Mouse (Mus musculus) neural tube, embryonic 12.5 days (tissue): Measurements from ENCODE around the gene Megf6. TPM values are rescaled to one million over a fixed set of nuclear protein-coding genes. Genes with fewer than 3 reads are reported as not detected.

Experiments used
- ATAC-seq: fragments of 200-750 bp; cut with Nextera tagmentation; 2 replicates; pipeline ENCODE4 v1.8.0; 2017; ENCODE audit warnings: low read depth, mild to moderate bottlenecking, moderate TSS enrichment, moderate library complexity; ENCODE audit not compliant: low FRiP score
- H3K27ac ChIP-seq: fragments of 300-500 bp; sonication (generic); 2 replicates; pipeline ENCODE4 v1.5.1; 2016
- H3K27me3 ChIP-seq: fragments of 300-500 bp; sonication (generic); replicated peaks from 2 replicates; pipeline ENCODE4 v1.6.1; 2016; ENCODE audit warnings: mild to moderate bottlenecking
- H3K36me3 ChIP-seq: fragments of 300-500 bp; sonication (generic); 2 replicates; pipeline ENCODE4 v1.6.1; 2016; ENCODE audit warnings: mild to moderate bottlenecking
- H3K4me1 ChIP-seq: fragments of 300-500 bp; sonication (generic); 2 replicates; pipeline ENCODE4 v1.6.1; 2016
- H3K4me2 ChIP-seq: fragments of 300-500 bp; sonication (generic); replicated peaks from 2 replicates; pipeline ENCODE4 v1.6.1; 2016; ENCODE audit warnings: mild to moderate bottlenecking
- H3K4me3 ChIP-seq: fragments of 300-500 bp; sonication (generic); 2 replicates; pipeline ENCODE4 v1.5.1; 2016
- H3K9ac ChIP-seq: fragments of 300-500 bp; sonication (generic); 2 replicates; pipeline ENCODE4 v1.6.1; 2016; ENCODE audit warnings: mild to moderate bottlenecking
- H3K9me3 ChIP-seq: fragments of 300-500 bp; sonication (generic); 2 replicates; pipeline ENCODE4 v1.6.1; 2016; ENCODE audit warnings: mild to moderate bottlenecking
- WGBS: fragments of 180-500 bp; shearing (Covaris S2); methylation state at CpG from one replicate; pipeline ENCODE4 v1.1.7; 2016; 5-methylcytosine and 5-hydroxymethylcytosine counted together
- polyA plus RNA-seq: library from polyadenylated mRNA; unstranded; fragments of >200 nt; fragmentation: Nextera tagmentation; extraction: Ambion mirVana; gene quantifications from 2 replicates; pipeline ENCODE4 v1.2.1, GENCODE M21; 2016

Gene Megf6
- polyA plus RNA-seq, 1 experiment from 2014 or later, result 17.7 TPM

- Histone ChIP-seq H3K9me3 (no peaks in the 10 kb centered on the region), H3K9ac (no peak overlapping the region), H3K4me2 (no peak overlapping the region), H3K36me3 (peaks cover 11% of the 10 kb centered on the region; the same call in 1 of the 2 replicates), H3K4me3 (no peak overlapping the region), H3K27ac (no peak overlapping the region), H3K27me3 (no peaks in the 10 kb centered on the region), H3K4me1 (no peaks in the 10 kb centered on the region)
- ATAC-seq, result no peak
- WGBS, result 65% methylated on average over 3 of the region's 3 CpGs
Observed at GRCm38 (mm10) chr4:154273000-154273399, 102.5 kb downstream of the Megf6 start.

GRCm38 (mm10) chr4:154279481-154279880 is 109.0 kb downstream of the Megf6 start:
- H3K4me3 ChIP-seq, result no peak overlapping the region
- H3K9ac ChIP-seq, result no peak overlapping the region
- no peak overlapping the region for H3K27ac ChIP-seq
- no peaks in the 10 kb centered on the region for H3K4me1 ChIP-seq
- H3K36me3 ChIP-seq, result no peaks in the 10 kb centered on the region
- H3K9me3 ChIP-seq, result no peaks in the 10 kb centered on the region
- no peaks in the 10 kb centered on the region for H3K27me3 ChIP-seq
- no peak overlapping the region for H3K4me2 ChIP-seq
- WGBS, result 89% methylated on average over 9 of the region's 9 CpGs
- ATAC-seq, result no peak

- ATAC-seq, result no peak
- no peaks in the 10 kb centered on the region for H3K9me3 ChIP-seq
- H3K27me3 ChIP-seq, result no peaks in the 10 kb centered on the region
- no peaks in the 10 kb centered on the region for H3K4me1 ChIP-seq
- H3K4me3 ChIP-seq, result no peak overlapping the region
- H3K27ac ChIP-seq, result no peak overlapping the region
- WGBS, result 70% methylated on average over 7 of the region's 7 CpGs
- H3K9ac ChIP-seq, result no peak overlapping the region
- H3K4me2 ChIP-seq, result no peak overlapping the region
- H3K36me3 ChIP-seq, result no peaks in the 10 kb centered on the region
Observed at GRCm38 (mm10) chr4:154283671-154284070, 113.1 kb downstream of the Megf6 start.

- H3K36me3 ChIP-seq, result no peaks in the 10 kb centered on the region
- H3K4me1 ChIP-seq, result peaks cover 9% of the 10 kb centered on the region
- WGBS, result 68% methylated on average over 4 of the region's 4 CpGs
- ATAC-seq, result no peak
- H3K9ac ChIP-seq, result no peak overlapping the region
- H3K9me3 ChIP-seq, result no peaks in the 10 kb centered on the region
- no peak overlapping the region for H3K4me2 ChIP-seq
- H3K27ac ChIP-seq, result no peak overlapping the region
- H3K4me3 ChIP-seq, result no peak overlapping the region
- peaks cover 15% of the 10 kb centered on the region for H3K27me3 ChIP-seq
Observed at GRCm38 (mm10) chr4:154293735-154294201, 123.2 kb downstream of the Megf6 start.

GRCm38 (mm10) chr4:154294262-154294731 is 123.8 kb downstream of the Megf6 start:
- Histone ChIP-seq H3K27me3 (peaks cover 20% of the 10 kb centered on the region), H3K9me3 (no peaks in the 10 kb centered on the region), H3K4me3 (no peak overlapping the region), H3K36me3 (no peaks in the 10 kb centered on the region), H3K27ac (no peak overlapping the region), H3K4me1 (peaks cover 9% of the 10 kb centered on the region), H3K4me2 (no peak overlapping the region), H3K9ac (0 out of 2 replicates have a peak overlapping the region, but pooled peaks have one; percentile 9)
- 37% methylated on average over 8 of the region's 8 CpGs for WGBS
- ATAC-seq, result no peak

GRCm38 (mm10) chr4:154297761-154298160 is 127.2 kb downstream of the Megf6 start:
- H3K27ac ChIP-seq, result no peak overlapping the region
- H3K4me2 ChIP-seq, result no peak overlapping the region
- H3K9ac ChIP-seq, result no peak overlapping the region
- no peak for ATAC-seq
- WGBS, result 37% methylated on average over 9 of the region's 9 CpGs
- H3K4me1 ChIP-seq, result peaks cover 16% of the 10 kb centered on the region
- no peaks in the 10 kb centered on the region for H3K36me3 ChIP-seq
- H3K4me3 ChIP-seq, result no peak overlapping the region
- H3K27me3 ChIP-seq, result peaks cover 43% of the 10 kb centered on the region
- H3K9me3 ChIP-seq, result no peaks in the 10 kb centered on the region

- under 1% methylated on average over 65 of the region's 66 CpGs for WGBS
- H3K9ac ChIP-seq, result peak overlapping the region; percentile 44; the same call in 1 of the 2 replicates
Observed at GRCm38 (mm10) chr4:154299541-154300271, 129.2 kb downstream of the Megf6 start.

GRCm38 (mm10) chr4:154301466-154301881 is 130.9 kb downstream of the Megf6 start, which contains the start of gene Arhgef16:
Gene Arhgef16 (minus strand): TSS chr4:154301676.
- Histone ChIP-seq H3K27me3 (peaks cover 43% of the 10 kb centered on the region), H3K36me3 (no peaks in the 10 kb centered on the region), H3K4me2 (no peak within 1 kb of the TSS), H3K4me1 (peaks cover 7% of the 10 kb centered on the region), H3K4me3 (no peak within 1 kb of the TSS), H3K27ac (no peak within 1 kb of the TSS), H3K9me3 (no peaks in the 10 kb centered on the region), H3K9ac (no peak within 1 kb of the TSS)
- 24% methylated on average over 7 of the region's 7 CpGs for WGBS
- ATAC-seq, result no peak

More at GRCm38 (mm10) chr4:154299541-154300271, 129.2 kb downstream of the Megf6 start:
- H3K4me2 ChIP-seq, result peak overlapping the region; percentile 85
- no peak overlapping the region for H3K27ac ChIP-seq
- H3K4me3 ChIP-seq, result peak overlapping the region; percentile 41
- ATAC-seq, result peak; percentile 24; the same call in 1 of the 2 replicates
- no peaks in the 10 kb centered on the region for H3K36me3 ChIP-seq
- H3K27me3 ChIP-seq, result peaks cover 43% of the 10 kb centered on the region
- peaks cover 7% of the 10 kb centered on the region for H3K4me1 ChIP-seq
- no peaks in the 10 kb centered on the region for H3K9me3 ChIP-seq

GRCm38 (mm10) chr4:154309131-154309530 is 138.6 kb downstream of the Megf6 start:
- Histone ChIP-seq H3K4me3 (no peak overlapping the region), H3K27ac (no peak overlapping the region), H3K27me3 (no peaks in the 10 kb centered on the region), H3K4me2 (no peak overlapping the region), H3K4me1 (no peaks in the 10 kb centered on the region), H3K9me3 (no peaks in the 10 kb centered on the region), H3K9ac (no peak overlapping the region), H3K36me3 (no peaks in the 10 kb centered on the region)
- ATAC-seq, result no peak
- 92% methylated on average over 2 of the region's 2 CpGs for WGBS

GRCm38 (mm10) chr4:154310576-154311262 is 140.2 kb downstream of the Megf6 start:
- Histone ChIP-seq H3K36me3 (no peaks in the 10 kb centered on the region), H3K27me3 (no peaks in the 10 kb centered on the region), H3K9ac (no peak overlapping the region), H3K9me3 (no peaks in the 10 kb centered on the region), H3K4me2 (no peak overlapping the region), H3K4me3 (no peak overlapping the region), H3K4me1 (no peaks in the 10 kb centered on the region), H3K27ac (no peak overlapping the region)
- ATAC-seq, result no peak
- WGBS, result 83% methylated on average over 9 of the region's 9 CpGs

- WGBS, result 89% methylated on average over 2 of the region's 2 CpGs
- Histone ChIP-seq H3K36me3 (no peaks in the 10 kb centered on the region), H3K9me3 (no peaks in the 10 kb centered on the region), H3K9ac (no peak overlapping the region), H3K27me3 (no peaks in the 10 kb centered on the region), H3K4me2 (no peak overlapping the region), H3K4me1 (no peaks in the 10 kb centered on the region), H3K4me3 (no peak overlapping the region), H3K27ac (no peak overlapping the region)
- ATAC-seq, result no peak
Observed at GRCm38 (mm10) chr4:154312143-154312812, 141.7 kb downstream of the Megf6 start.
